Mouse (Mus musculus) gastrocnemius, adult 18-20 months (tissue): Measurements from ENCODE around the gene Arl1. TPM values are rescaled to one million over a fixed set of nuclear protein-coding genes. Genes with fewer than 3 reads are reported as not detected.
"Not testable (repeated sequence)": the region's sequence is repeated elsewhere in the genome, so short reads cannot be mapped to it uniquely, and the experiment has no call there.

ENCODE experiments used
- DNase-seq: peaks from one replicate; pipeline ENCODE4 v3.0.0; 2021; ENCODE audit warnings: low spot score
- long read RNA-seq, 2 experiments: library from polyadenylated mRNA; stranded (forward); transcript quantifications; one replicate each; pipeline ENCODE4 v2.0.0; 2021
- total RNA-seq, 2 experiments: library from RNA; stranded (reverse); gene quantifications; 2 replicates each; pipeline ENCODE4 v1.2.3; 2021

Arl1 gene
- total RNA-seq: 10 to 100 TPM; 88.1 to 93.1 TPM
- long read RNA-seq, experiment 1, transcript Arl1-202 (6 exons, 2,080 nt): major isoform, 281 of 300 reads
- long read RNA-seq, experiment 1, partial matches to known transcripts: 11 of 300 reads
- long read RNA-seq, experiment 1, other reads (novel, unspliced or antisense): 8 of 300 reads
- long read RNA-seq, experiment 2, transcript Arl1-202 (6 exons, 2,080 nt): major isoform, 249 of 254 reads
- long read RNA-seq, experiment 2, partial matches to known transcripts: 1 of 254 reads
- long read RNA-seq, experiment 2, other reads (novel, unspliced or antisense): 4 of 254 reads

GRCm38 (mm10) chr10:88730571-88731495, at the start of gene Arl1:
Gene Arl1 (plus strand): TSS chr10:88730858.
- DNase-seq: peak; percentile 94

- DNase-seq: no peak
Measured at GRCm38 (mm10) chr10:88682904-88683563, 47.6 kb upstream of the Arl1 start.

GRCm38 (mm10) chr10:88684925-88685324, 45.7 kb upstream of the Arl1 start, which contains the start of gene Spic:
Gene Spic (minus strand): TSS chr10:88685015.
- DNase-seq: no peak

GRCm38 (mm10) chr10:88700938-88701337, 29.7 kb upstream of the Arl1 start:
- no peak for DNase-seq

GRCm38 (mm10) chr10:88708671-88709523, 21.8 kb upstream of the Arl1 start:
- DNase-seq: no peak

GRCm38 (mm10) chr10:88712359-88712758, 18.3 kb upstream of the Arl1 start:
- DNase-seq: no peak

GRCm38 (mm10) chr10:88714744-88715143, 15.9 kb upstream of the Arl1 start:
- no peak for DNase-seq

GRCm38 (mm10) chr10:88715621-88716020, 15.0 kb upstream of the Arl1 start:
- DNase-seq: no peak

GRCm38 (mm10) chr10:88716986-88717755, 13.5 kb upstream of the Arl1 start:
- DNase-seq: no peak

GRCm38 (mm10) chr10:88717756-88718025, 13.0 kb upstream of the Arl1 start:
- no peak for DNase-seq

- DNase-seq: no peak
Measured at GRCm38 (mm10) chr10:88719618-88720017, 11.0 kb upstream of the Arl1 start.

- peak; percentile 23 for DNase-seq
Measured at GRCm38 (mm10) chr10:88725343-88725742, 5.3 kb upstream of the Arl1 start.

- DNase-seq: no peak
Measured at GRCm38 (mm10) chr10:88727128-88727527, 3.5 kb upstream of the Arl1 start.

GRCm38 (mm10) chr10:88728166-88728565, 2.5 kb upstream of the Arl1 start:
- DNase-seq: no peak

- no peak for DNase-seq
Measured at GRCm38 (mm10) chr10:88731496-88732308, 1.0 kb downstream of the Arl1 start.

GRCm38 (mm10) chr10:88732309-88732622, 1.6 kb downstream of the Arl1 start:
- DNase-seq: no peak

GRCm38 (mm10) chr10:88739074-88739473, 8.4 kb downstream of the Arl1 start:
- not testable (repeated sequence) for DNase-seq

GRCm38 (mm10) chr10:88739818-88740217, 9.2 kb downstream of the Arl1 start:
- no peak for DNase-seq

- no peak for DNase-seq
Measured at GRCm38 (mm10) chr10:88740781-88741180, 10.1 kb downstream of the Arl1 start.

GRCm38 (mm10) chr10:88741426-88741825, 10.8 kb downstream of the Arl1 start:
- DNase-seq: no peak
